Mouse (Mus musculus) 416B (cell line): ENCODE data around the gene Slc7a8.
"Not testable (repeated sequence)": the region's sequence is repeated elsewhere in the genome, so short reads cannot be mapped to it uniquely, and the experiment has no call there.

Experiments
- DNase-seq: peaks from one replicate; pipeline ENCODE4 v3.0.0; 2011; ENCODE audit warnings: low read depth

The Slc7a8 gene

GRCm38 (mm10) chr14:54780836-54781609 is 723 bp downstream of the Slc7a8 start:
- DNase-seq: peak; percentile 69

DNA sequence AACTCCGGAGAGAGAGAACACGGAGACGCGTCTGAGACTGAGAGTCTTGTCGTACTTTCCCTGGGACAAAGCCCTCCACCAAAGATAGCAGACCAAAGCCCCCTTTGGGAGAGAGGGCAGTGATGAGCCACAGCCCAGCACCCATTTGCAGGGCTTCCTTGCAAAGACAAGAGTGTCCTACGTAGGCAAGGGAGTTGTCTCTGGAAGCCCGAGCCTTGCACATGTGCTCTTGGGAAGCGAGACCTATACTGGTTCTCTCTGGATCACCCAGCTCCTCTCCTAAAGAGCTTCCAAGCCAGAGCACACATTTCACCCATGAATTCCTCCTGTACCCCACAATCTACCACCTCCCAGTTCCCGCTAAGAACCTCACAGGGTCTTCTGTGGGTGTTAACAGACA is 1.7 kb downstream of the Slc7a8 start:
- DNase-seq: no peak

GRCm38 (mm10) chr14:54777893-54778292 is 3.9 kb downstream of the Slc7a8 start:
- DNase-seq: peak; percentile 98

GRCm38 (mm10) chr14:54776768-54777167 is 5.0 kb downstream of the Slc7a8 start:
- DNase-seq: no peak

GRCm38 (mm10) chr14:54775534-54776041 is 6.2 kb downstream of the Slc7a8 start:
- DNase-seq: no peak

DNA sequence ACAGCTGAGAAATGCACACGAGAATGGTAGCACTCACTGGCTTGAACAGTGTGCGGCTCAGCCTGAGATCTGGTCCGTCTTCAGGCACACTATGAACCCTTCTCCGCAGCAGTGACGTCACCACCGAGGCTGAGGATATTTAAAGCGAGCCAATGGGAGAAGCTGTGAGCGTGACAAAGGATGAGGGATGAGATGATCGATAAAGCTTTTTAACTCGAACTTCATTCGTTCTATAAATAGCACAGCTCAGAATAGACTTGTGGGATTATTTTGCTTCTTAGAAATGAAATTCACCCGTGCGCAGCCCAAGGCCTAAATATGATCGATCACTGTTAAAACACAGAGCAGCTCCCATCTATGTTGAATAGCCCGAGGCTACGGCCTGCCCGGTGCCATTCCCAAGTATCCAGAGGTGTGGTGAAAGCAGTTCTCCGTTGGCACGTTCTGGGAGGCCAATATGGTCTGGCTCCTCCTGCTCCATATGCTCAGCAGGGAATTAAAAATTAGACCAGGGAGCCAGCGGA is 9.4 kb downstream of the Slc7a8 start:
- no peak for DNase-seq

DNA sequence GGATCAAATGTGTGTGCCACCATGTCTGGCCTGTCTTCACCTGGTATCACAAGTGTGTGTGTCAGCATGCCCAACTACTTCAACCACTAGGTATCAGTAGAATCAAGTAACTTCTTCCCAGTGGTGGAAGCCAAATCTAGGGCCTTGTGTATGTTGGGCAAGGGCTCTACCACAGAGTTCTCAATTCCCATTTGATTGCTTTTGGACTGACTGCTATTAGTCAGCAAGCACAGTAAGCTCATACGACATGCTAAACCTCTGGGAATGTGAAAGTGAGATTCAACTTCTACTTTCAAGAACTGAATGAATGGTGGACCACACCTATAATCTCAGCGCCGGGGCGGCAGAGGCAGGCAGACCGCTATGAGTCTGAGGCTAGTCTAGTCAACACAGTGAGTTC is 11.4 kb downstream of the Slc7a8 start:
- peak; percentile 21 for DNase-seq

DNA sequence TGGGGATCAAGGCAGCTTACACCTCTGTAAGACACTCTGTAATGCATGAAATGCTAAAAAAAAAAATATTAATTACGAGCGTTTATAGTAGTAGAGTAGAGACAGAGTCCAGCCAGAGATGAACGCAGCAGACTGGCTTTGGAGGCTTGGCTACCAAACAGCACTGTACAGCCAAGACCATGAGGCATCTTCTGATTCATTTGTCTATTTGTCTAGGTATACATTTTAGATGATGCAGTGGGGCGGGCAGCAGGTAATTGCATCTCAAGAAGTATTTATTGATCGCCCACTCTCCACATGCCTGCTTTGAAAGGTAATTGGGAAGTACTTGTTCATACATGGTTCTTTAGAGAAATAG is 12.7 kb downstream of the Slc7a8 start:
- no peak for DNase-seq

DNA sequence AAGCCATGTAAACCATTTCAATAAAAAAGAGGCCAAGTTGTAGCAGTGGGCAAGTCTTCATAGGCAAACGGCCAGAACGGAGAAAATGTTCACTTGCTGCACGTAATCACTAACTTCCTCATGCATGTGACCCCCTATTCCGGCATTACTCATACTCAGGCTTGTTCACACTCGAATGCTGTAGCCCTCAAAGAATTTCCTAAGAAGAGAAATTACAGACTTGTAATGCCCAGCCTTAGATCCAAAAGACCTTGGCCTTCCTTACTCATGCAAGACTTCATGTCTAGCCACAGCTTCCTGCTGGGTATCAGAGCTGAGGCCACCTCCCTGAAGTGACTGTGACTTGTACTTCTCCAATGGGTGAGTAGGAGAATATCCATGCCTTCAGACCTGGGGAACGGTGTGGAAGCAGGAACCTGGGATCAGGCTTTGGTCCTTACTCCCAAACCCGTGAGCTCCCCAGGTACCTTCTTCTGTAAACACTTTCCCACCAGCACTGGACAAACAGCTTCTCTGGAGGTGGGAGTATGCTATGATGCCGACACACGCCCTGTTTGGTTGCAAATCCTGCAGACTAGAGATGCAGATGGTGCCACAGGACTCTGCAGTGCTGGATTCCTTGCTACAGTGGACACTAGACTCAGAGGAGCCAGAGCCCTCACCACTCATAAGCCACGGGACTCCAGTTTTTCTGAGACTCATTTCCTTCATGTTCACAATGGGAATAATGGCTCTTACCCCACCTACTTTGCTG is 13.3 kb downstream of the Slc7a8 start:
- peak; percentile 95 for DNase-seq

DNA sequence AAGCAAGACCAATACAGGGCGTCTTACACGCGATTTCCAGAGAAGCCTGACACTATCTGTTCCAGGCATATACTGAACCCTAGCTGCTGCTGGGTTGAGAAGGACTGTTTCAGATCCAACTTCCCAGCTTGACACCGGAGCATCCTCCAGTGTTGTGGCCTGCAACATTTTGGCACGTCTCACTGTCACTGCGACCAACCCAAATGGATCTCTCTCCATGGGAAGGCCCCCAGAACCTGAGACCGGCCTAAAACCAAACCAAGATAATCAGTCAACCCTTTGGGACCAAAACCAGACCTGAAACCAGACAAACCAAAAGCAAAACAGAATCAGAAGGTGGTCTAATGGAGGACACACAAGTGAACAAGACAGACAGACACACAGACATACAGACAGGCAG is 14.8 kb downstream of the Slc7a8 start:
- not testable (repeated sequence) for DNase-seq

- no peak for DNase-seq
These were observed 25.4 kb downstream of the Slc7a8 start for GRCm38 (mm10) chr14:54756382-54756781.

DNA sequence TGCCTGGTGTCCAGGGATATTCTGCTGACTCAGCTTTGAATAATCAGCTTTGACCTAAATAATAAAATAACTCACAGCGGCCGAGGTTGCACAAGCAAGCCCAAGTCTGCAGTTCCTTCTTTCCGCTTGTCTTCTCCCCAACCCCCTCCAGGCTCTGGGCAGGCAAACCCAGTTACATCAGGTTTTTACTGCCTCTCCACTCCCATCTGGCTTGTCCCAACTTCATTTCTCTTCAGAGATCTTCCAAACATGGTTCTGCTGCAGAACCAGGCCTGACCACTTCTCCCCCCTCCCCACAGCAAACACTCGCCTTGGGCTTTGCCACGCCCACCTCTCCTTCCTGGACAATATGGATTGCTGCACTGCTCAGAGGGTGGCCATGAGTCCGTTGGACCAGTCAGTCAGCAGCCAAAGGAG is 27.1 kb downstream of the Slc7a8 start:
- DNase-seq: peak; percentile 89

DNA sequence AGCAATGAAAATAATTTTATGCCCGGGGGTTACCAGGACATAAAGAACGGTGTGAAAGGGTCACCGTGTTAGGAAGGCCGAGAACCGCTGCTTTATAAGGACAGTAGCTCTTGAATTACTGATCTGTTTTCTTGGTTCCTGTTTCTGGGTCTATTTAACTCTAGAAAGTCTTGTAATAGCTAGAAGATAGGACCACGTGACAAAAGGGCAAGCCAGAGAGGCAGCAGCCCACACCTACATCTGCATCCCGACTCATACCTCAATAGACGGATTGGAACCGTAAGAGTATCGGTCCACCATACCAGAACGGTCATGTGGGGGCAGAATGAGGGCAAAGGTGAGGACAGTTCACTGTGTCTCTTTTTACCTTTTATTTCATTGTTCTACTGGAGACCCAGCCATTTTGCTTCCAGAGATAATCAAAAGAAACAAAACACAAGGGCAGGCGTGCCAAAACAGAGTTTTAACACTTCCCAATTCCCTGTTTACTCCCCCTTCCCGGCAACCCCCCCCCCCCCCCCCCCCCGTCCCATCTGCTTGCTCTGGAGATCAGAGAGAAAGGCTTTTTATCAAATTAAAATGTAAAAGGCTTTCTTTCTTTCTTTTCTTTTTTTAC is 27.7 kb downstream of the Slc7a8 start:
- DNase-seq: no peak

DNA sequence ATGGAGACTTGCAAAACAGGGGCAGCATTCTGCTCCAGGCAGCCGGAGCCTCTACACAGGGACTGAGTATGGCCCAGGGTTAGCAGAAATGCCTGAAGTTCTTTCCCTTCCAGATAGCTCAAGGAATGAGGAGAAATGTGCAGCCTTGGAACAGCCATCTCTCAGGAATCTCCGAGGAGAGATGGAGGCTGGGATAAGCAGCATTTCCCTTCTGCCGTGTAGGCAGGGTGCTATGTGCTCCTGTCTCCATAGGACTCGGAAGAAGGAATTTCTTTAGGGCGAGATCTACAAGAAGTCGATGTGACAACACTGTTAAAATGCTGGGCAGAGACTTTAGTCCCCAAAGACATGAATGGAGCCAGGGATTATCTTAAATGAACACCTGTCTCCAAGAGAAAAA is 28.8 kb downstream of the Slc7a8 start:
- no peak for DNase-seq

DNA sequence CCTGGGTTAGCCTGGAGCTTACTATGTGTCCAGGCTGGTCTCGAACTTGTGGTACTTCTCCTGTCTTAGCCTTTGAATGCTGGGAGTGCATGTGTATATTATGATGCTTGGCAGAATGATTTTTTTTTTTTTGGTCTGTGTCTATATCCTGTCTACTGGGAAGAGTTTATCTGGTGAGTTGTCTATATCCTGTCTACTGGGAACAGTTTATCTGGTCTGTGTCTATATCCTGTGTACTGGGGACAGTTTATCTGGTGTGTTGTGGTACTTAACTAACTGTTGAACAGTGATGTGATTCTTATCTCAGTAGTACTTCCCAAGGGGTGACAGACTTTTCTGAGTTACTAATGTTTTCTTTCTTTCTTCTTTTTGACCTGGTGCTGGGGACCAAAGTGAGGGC is 30.0 kb downstream of the Slc7a8 start:
- peak; percentile 73 for DNase-seq

DNA sequence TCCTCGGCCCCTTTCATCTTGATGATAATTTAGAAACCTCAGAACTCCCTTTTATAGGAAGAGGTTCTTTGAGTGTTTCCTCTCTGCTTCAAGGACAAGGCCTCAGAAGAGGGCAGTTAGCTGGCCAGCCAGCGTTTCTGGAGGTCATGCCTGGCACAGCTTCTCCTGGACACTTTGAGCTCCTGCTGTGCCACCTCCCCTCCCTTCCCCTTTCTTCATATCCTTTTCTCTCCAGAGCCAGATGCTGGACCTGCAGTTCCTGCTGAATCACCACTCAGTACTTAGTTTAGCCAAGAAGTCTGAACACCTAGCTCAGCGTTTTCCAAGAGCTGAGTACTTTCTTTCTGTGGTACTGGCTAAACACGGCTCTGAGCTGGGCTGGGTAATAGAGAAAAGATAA is 32.5 kb downstream of the Slc7a8 start:
- DNase-seq: peak; percentile 79

- no peak for DNase-seq
These were observed 33.5 kb downstream of the Slc7a8 start for GRCm38 (mm10) chr14:54747942-54748917.

DNA sequence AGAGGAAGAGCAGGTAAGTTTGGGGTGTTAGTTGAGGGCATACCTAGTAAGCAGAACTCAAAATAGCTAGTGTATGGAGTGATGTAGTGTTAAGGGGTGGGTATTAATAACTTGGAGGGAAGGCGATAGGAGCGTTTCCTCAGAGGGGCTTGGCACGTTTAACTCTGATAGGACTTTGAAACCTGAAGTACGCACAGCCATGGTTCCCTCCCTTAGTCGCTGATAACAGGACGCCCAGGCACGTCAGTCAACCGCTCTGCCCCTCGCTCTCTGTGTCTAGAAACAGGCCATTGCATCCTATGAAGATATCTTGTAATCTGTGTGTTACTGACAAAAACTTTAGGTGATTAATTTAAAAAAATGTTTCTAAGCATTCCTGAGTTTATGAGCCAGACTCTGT is 35.7 kb downstream of the Slc7a8 start:
- DNase-seq: no peak

DNA sequence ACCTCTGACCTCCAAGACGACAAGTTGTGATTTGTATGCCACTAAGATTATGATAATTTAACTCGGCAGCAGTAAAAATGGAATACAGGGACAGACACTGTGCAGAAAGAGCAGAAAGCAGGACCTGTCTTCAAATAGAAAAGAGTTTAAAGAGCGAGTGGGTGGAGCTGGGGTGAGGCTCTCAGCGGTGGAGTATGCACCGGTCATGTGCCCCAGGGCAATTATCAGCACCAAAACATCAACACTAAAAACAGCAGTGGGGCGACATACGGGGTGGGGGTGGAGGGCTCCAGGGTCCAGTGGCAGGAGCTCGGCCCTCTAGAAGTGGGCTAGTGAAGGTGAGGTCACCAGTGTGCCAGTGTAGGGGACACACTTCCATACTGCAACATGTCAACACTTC is 37.3 kb downstream of the Slc7a8 start:
- DNase-seq: no peak

DNA sequence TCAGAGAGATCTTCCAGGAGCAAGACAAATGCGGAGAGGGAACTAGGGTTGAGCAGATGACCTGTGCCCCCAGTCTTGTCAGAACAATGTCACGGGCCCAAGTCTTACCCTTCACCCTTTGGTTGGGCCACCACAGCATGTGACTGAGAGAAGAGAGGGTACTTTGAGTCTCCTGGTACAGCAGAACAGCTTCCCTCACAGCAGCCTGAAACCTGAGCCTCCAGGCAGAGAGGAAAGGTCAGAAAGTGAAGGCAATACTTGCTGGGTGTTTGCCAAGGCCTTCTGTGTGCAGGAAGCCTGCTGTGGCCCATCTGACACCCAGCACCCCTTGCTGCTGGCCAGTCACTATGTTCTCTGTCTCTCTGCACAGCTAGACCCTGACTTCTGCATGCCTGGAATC is 39.4 kb downstream of the Slc7a8 start:
- DNase-seq: peak; percentile 89

DNA sequence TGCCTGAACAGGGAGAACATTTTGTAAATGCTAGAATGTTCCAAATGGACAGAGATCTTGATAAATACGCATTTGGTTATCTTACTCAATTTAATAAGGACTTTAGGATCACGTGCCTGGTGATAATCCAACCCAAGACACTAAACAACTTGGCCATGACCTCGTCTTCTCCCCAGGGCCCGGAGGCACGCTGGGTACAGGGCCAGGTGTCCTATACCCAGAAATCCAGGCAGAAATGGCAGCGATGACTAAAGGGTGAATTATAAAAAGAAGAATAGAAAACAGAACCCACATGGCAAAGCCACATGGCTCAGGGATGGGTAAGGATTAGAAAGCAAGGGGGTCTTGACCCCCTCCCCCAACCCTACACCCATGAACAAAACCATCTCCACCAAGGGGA is 40.0 kb downstream of the Slc7a8 start:
- DNase-seq: no peak

DNA sequence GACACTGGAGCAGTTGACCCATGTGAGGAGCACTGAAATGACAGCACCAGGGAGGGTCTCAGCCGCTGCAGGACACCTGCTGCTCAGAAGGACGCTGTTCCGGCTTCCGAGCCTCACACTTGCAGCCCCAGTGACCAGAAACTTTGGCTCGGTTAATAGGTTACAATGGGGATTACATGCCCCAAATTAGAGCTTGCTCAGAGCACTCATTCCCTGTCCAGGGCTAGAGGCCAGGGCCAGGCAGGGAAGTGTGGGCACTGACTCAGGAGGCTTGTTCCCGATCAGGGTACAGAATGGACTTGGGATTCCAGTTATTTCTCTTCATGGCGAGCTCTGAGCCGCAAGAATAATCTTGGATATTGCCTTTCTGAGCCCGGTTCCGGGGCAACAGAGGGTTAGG is 44.1 kb downstream of the Slc7a8 start:
- no peak for DNase-seq
